Mouse (Mus musculus): ENCODE measurements around the gene Hic1.

Hic1 gene

DNA sequence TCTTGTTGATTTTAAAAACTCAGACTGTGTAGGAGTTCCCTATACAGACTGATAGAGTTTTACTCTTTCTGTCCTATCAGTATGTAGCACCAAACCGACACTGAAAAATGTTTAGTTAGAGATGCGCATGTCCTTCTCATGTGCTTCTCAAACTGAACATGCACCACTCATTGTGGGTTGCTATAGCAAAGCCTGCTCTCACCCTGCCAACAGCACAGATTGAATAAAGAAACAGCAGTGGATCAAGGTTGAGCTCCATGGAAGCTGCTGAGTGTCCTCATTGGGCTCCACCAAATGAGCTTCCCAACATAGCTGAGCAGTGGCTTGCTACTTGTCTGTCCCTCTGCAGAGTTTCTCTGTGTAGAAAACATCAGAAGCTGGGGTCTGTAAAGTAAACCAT is 51.2 kb downstream of the Hic1 start:
- DNase-seq (ENCODE audit: low spot score in 2 of 2): peak in 1 of 2 experiments; percentile 30

DNA sequence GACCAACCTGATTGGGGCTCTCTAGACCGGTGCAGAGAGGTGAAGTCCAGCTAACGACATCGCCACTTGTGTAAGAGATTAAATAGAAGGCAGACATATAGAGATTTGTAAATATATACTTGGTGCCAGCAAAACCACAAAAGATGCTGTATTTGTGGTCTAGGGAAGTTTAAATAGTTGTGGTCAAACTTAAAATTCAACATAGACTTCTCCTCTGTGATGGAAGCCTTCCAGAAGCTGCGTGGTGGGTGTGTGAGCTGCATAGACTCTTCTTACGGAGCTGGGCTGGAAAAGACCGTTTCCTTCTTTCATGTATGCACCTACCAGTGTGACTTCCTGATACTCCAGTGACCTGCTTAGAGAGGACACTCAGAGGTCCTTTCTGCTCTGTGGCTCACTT is 52.9 kb downstream of the Hic1 start:
- DNase-seq (ENCODE audit: low spot score in 2 of 2): no peak

Measured in right cerebral cortex, postnatal 36 days (tissue).